Mouse (Mus musculus): ENCODE measurements around the gene Olfr91. TPM values are rescaled to one million over a fixed set of nuclear protein-coding genes. Genes with fewer than 3 reads are reported as not detected.
"Not testable (repeated sequence)": the region's sequence is repeated elsewhere in the genome, so short reads cannot be mapped to it uniquely, and the experiment has no call there.

The Olfr91 gene
- polyA plus RNA-seq (2012; rRNA removed), result not detected in 2 replicates

- 88% methylated on average over 1 of the region's 1 CpGs for WGBS
- DNase-seq, result no peak
- Histone ChIP-seq H3K4me1 (ENCODE audit: control insufficient read depth, insufficient read depth, low read length) (no peaks in the 10 kb centered on the region), H3K27ac (ENCODE audit: insufficient read depth, low read length) (no peak within 1 kb of the TSS), H3K4me3 (replicated peaks; ENCODE audit: insufficient read depth, low read depth, low read length) (no peak within 1 kb of the TSS), H3K27me3 (ENCODE audit: control insufficient read depth, insufficient read depth, low read length) (no peaks in the 10 kb centered on the region)
- TF ChIP-seq CTCF (IDR thresholded peaks at IDR 0.05; ENCODE audit: borderline replicate concordance, insufficient read depth, low read depth, low read length) (no peak), POLR2A (IDR thresholded peaks at IDR 0.05; ENCODE audit: borderline replicate concordance, insufficient read depth, low read length) (no peak)
These were observed at the start of gene Olfr91 for GRCm38 (mm10) chr17:37098178-37098577. TSS of gene Olfr91 (minus strand) at chr17:37098278.

GRCm38 (mm10) chr17:37131366-37131765 lies 33.3 kb upstream of the Olfr91 start:
- 57% methylated on average over 4 of the region's 4 CpGs for WGBS
- H3K27me3 ChIP-seq (ENCODE audit: control insufficient read depth, insufficient read depth, low read length); H3K4me3 ChIP-seq (replicated peaks; ENCODE audit: insufficient read depth, low read depth, low read length); H3K4me1 ChIP-seq (ENCODE audit: control insufficient read depth, insufficient read depth, low read length); H3K27ac ChIP-seq (ENCODE audit: insufficient read depth, low read length); DNase-seq: not testable (repeated sequence)

DNA sequence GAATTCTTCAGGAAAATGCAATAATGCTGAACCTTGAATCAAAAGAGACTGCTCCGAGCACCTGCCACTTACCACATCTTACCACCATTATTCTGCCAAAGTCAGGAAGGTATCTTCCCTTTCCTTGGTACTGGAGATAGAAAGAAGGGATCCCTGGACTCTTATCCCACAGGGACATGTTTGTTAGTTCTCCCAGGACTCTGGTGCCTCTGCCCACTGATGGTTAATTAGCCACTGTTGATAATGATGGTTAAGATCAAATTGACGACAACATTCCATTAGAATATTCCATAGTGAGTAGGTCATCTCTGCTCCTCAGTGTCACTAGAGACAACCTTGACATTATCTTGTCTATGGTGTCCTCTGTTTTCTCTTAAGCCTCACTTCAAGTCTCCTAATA lies 21.9 kb upstream of the Olfr91 start, which contains the start of gene Olfr92:
TSS of gene Olfr92 (minus strand) at position 101 of the 400 bp plus-strand sequence.
- Histone ChIP-seq H3K4me1 (ENCODE audit: control insufficient read depth, insufficient read depth, low read length) (no peaks in the 10 kb centered on the region), H3K27ac (ENCODE audit: insufficient read depth, low read length) (no peak within 1 kb of the TSS), H3K4me3 (replicated peaks; ENCODE audit: insufficient read depth, low read depth, low read length) (no peak within 1 kb of the TSS), H3K27me3 (ENCODE audit: control insufficient read depth, insufficient read depth, low read length) (no peaks in the 10 kb centered on the region)
- TF ChIP-seq POLR2A (IDR thresholded peaks at IDR 0.05; ENCODE audit: borderline replicate concordance, insufficient read depth, low read length) (no peak), CTCF (IDR thresholded peaks at IDR 0.05; ENCODE audit: borderline replicate concordance, insufficient read depth, low read depth, low read length) (no peak)
- 91% methylated on average over 2 of the region's 2 CpGs for WGBS
- DNase-seq, result no peak

- Histone ChIP-seq H3K4me3 (replicated peaks; ENCODE audit: insufficient read depth, low read depth, low read length) (no peak overlapping the region), H3K27me3 (ENCODE audit: control insufficient read depth, insufficient read depth, low read length) (no peaks in the 10 kb centered on the region), H3K27ac (ENCODE audit: insufficient read depth, low read length) (no peak overlapping the region), H3K4me1 (ENCODE audit: control insufficient read depth, insufficient read depth, low read length) (no peaks in the 10 kb centered on the region)
- DNase-seq, result no peak
- 5% methylated on average over 5 of the region's 5 CpGs for WGBS
- TF ChIP-seq CTCF (IDR thresholded peaks at IDR 0.05; ENCODE audit: borderline replicate concordance, insufficient read depth, low read depth, low read length) (no peak), POLR2A (IDR thresholded peaks at IDR 0.05; ENCODE audit: borderline replicate concordance, insufficient read depth, low read length) (no peak)
These were observed 4.8 kb downstream of the Olfr91 start for GRCm38 (mm10) chr17:37093289-37093688.

DNA sequence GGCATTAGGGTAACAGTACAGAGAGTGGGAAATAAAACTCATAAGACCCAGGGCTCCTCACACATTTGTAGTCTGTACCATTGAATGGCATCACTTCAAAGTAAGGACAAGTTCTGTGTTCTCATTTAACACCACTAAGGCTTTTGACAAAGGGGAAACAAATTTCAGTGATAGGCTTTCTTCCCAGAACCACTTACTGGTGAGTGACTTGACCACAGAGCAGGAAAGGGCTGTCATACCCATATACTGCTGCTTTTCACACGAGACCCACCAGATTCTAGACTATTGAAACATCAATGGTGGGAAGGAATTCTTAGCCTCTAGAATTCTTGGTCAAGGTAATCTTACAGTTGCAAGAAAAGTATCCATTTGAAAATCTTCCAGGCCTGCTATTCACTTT lies 5.9 kb downstream of the Olfr91 start:
- Histone ChIP-seq H3K27ac (ENCODE audit: insufficient read depth, low read length) (no peak overlapping the region), H3K27me3 (ENCODE audit: control insufficient read depth, insufficient read depth, low read length) (no peaks in the 10 kb centered on the region), H3K4me3 (replicated peaks; ENCODE audit: insufficient read depth, low read depth, low read length) (no peak overlapping the region), H3K4me1 (ENCODE audit: control insufficient read depth, insufficient read depth, low read length) (no peaks in the 10 kb centered on the region)
- DNase-seq, result no peak
- 89% methylated on average over 1 of the region's 1 CpGs for WGBS
- no peak for TF ChIP-seq CTCF (IDR thresholded peaks at IDR 0.05; ENCODE audit: borderline replicate concordance, insufficient read depth, low read depth, low read length)
- TF ChIP-seq POLR2A (IDR thresholded peaks at IDR 0.05; ENCODE audit: borderline replicate concordance, insufficient read depth, low read length), result no peak

GRCm38 (mm10) chr17:37088399-37088798 lies 9.7 kb downstream of the Olfr91 start, which contains the start of gene Olfr90:
TSS of gene Olfr90 (minus strand) at chr17:37088499.
- H3K4me1 ChIP-seq (ENCODE audit: control insufficient read depth, insufficient read depth, low read length), result no peaks in the 10 kb centered on the region
- DNase-seq, result no peak
- no peak within 1 kb of the TSS for H3K27ac ChIP-seq (ENCODE audit: insufficient read depth, low read length)
- no peak within 1 kb of the TSS for H3K4me3 ChIP-seq (replicated peaks; ENCODE audit: insufficient read depth, low read depth, low read length)
- peaks cover 1% of the 10 kb centered on the region; the same call in 1 of the 2 replicates for H3K27me3 ChIP-seq (ENCODE audit: control insufficient read depth, insufficient read depth, low read length)
- TF ChIP-seq CTCF (IDR thresholded peaks at IDR 0.05; ENCODE audit: borderline replicate concordance, insufficient read depth, low read depth, low read length) (no peak), POLR2A (IDR thresholded peaks at IDR 0.05; ENCODE audit: borderline replicate concordance, insufficient read depth, low read length) (no peak)

- Histone ChIP-seq H3K4me3 (replicated peaks; ENCODE audit: insufficient read depth, low read depth, low read length) (no peak overlapping the region), H3K27me3 (ENCODE audit: control insufficient read depth, insufficient read depth, low read length) (peaks cover 1% of the 10 kb centered on the region; the same call in 1 of the 2 replicates), H3K4me1 (ENCODE audit: control insufficient read depth, insufficient read depth, low read length) (no peaks in the 10 kb centered on the region), H3K27ac (ENCODE audit: insufficient read depth, low read length) (no peak overlapping the region)
- WGBS, result 29% methylated on average over 10 of the region's 10 CpGs
- no peak for TF ChIP-seq POLR2A (IDR thresholded peaks at IDR 0.05; ENCODE audit: borderline replicate concordance, insufficient read depth, low read length)
- no peak for TF ChIP-seq CTCF (IDR thresholded peaks at IDR 0.05; ENCODE audit: borderline replicate concordance, insufficient read depth, low read depth, low read length)
- DNase-seq, result no peak
These were observed 12.5 kb downstream of the Olfr91 start for GRCm38 (mm10) chr17:37085545-37085944.

- DNase-seq, result no peak
- WGBS, result 71% methylated on average over 5 of the region's 5 CpGs
- TF ChIP-seq POLR2A (IDR thresholded peaks at IDR 0.05; ENCODE audit: borderline replicate concordance, insufficient read depth, low read length) (no peak), CTCF (IDR thresholded peaks at IDR 0.05; ENCODE audit: borderline replicate concordance, insufficient read depth, low read depth, low read length) (no peak)
These were observed 13.4 kb downstream of the Olfr91 start for GRCm38 (mm10) chr17:37084632-37085031.

More at GRCm38 (mm10) chr17:37084632-37085031, 13.4 kb downstream of the Olfr91 start:
- no peak overlapping the region for H3K4me3 ChIP-seq (replicated peaks; ENCODE audit: insufficient read depth, low read depth, low read length)
- peaks cover 1% of the 10 kb centered on the region; the same call in 1 of the 2 replicates for H3K27me3 ChIP-seq (ENCODE audit: control insufficient read depth, insufficient read depth, low read length)
- no peaks in the 10 kb centered on the region for H3K4me1 ChIP-seq (ENCODE audit: control insufficient read depth, insufficient read depth, low read length)
- no peak overlapping the region for H3K27ac ChIP-seq (ENCODE audit: insufficient read depth, low read length)
